Mouse (Mus musculus): ENCODE measurements around the gene Syt7.

The Syt7 gene

DNA sequence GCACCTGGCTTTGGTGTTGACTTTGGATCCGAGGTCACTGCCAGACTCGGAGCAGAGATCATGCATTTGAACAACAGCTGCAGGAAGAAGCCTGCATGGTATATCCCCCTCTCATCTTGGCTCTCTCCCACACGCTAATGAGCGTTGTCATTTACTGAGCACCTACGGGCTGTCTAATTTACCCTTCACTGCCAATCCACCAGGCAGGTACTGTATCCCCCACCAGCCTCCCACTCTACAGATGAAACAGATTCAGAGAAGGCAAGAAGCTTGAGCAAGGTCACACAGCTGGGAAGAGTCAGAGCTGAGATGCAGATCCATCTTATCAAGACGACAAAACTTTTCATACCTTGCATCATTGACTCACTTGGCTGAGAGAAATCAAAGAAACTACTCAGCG is 72.7 kb downstream of the Syt7 start:
- no peak for DNase-seq

DNA sequence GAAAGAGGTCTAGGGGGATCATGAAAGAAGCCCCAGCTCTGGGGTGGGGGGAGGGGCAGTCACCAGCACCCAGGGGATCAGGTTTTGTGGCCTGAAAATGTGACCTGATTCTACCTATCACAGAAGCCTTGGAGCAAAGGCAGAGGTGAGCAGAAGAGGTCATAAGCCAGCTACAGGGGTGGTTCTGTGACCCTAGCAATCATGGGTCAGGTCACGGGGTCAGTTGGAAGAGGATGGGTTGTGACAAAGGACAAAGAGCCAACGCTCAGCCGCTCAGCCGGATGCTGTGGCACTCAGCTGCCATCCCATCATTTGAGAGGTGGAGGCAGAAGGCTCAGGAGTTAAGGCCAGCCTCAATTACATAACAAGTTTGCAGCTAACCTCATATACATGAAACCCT is 75.5 kb downstream of the Syt7 start:
- no peak for DNase-seq

DNA sequence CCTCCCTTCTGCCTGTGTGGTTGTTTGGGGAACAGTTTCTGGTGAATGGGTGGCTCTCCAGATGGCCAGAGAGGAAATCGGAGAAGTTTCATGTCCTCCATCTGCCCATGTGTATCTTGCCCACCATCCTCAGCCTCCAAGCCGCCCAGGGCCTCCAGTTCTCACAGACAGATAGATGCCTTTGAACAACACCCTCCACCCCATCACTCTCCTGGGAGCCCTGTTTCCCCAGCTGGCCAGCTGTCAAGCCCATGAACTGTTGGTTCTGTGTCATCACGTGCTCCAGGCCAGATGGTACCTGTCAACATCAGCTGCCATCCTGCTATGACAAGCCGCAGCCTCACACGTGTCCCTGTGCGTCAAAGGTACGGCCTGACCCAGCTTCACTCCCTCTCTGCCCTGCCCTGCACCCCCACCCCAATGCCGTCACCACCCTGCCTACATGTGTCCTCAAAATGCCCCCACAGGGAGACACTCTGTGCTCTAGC is 80.3 kb downstream of the Syt7 start:
- DNase-seq: no peak

DNA sequence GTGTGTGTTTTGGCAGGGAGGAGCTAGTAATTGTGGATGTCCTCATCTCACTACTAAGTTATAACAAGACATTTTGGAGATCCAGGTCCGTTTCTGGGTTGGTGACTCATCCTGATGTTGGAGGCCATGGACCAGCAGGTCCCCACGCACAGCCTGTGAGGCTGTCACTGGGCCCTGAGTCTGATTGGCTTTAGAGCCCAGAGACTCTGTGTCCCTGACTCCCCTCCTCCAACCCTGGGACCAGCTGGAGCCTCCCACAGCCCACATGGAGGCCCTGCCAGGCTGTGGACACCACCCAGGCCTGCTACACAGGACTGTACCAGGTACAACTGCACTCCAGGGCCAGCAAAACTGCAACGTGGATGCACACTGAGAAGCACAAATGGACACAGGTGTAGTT is 84.1 kb downstream of the Syt7 start:
- DNase-seq: no peak

DNA sequence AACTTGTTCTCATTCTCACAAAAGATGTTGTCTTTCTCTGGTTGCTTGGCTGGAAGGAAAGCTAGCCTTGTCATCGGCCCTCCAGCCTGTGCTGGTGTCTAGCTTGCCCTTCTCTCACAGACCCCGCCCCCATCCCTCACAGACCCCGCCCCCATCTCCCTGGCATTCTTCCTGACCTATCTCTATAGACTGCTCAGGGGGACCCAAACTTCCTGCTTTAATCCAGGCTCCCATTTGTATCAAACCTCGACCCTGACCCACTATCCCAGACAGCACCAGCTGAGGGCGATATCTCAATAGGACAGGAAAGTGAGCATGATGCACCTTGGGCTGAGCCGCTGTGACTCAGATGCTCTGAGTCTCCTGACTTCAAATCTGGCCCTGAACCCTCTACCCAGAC is 84.9 kb downstream of the Syt7 start:
- DNase-seq: no peak

DNA sequence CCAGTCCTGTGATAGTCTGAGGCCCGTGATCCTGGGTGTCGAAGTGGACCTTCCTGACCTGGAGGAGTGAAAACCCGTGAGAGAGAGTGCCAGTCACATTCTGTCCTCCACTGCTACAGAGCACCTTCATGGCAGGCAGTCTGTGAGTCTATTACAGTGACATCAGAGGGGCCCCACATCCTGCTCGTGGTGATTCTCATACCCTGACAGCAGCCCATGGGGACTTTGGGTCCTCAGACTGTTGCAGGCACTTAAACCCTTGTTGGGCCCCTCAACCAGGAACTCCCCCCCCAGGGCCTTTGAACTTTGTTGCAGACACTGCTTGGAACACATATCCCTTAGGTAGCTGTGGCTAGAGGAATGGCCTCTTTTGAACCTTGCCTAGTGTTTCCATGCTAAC is 90.7 kb downstream of the Syt7 start:
- no peak for DNase-seq

DNA sequence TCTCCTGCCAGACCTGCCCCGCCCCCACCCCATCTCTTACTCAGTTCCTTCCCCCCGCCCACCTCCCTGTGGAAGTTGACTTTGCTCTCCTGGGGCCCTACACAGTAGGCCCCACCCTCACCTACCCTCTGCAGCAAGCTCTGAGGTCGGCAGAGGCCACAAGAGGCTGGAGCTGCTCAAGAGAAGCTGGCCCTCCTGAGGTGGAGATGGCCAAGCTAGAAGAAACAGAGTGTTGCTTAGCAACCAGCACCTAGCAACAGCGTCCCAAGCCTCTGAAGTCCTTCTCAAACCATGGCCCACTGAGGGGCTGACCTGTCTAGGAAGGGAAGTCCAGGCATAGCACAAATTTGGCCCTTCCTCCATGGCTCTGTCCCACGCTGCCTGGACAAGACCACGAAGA is 93.8 kb downstream of the Syt7 start, which contains the start of gene Ppp1r32:
TSS of gene Ppp1r32 (minus strand) at position 226 of the 400 bp plus-strand sequence.
- no peak for DNase-seq

DNA sequence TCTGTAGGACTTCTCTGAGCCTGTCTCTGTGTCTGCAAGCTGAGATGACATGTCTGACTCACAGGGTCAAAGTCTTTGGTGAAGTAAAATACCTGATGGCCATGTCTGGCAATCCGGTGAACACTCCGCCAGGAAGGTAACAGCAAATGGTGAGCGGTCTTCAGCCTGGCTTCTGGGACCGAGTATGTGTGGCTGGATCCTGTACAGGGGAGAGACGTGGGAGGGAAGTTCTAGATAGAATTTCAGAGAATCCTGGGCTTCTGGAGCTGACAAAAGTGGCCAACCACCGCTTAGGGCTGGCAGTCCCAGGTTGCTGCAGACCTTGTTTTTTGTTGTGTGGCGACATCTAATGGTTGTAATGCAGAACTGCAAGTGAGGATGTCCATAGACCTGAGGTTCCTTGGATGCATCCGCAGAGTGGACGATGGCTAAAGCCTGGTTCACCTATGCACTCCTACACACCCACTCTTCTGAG is 97.4 kb downstream of the Syt7 start:
- peak; percentile 80 for DNase-seq

DNA sequence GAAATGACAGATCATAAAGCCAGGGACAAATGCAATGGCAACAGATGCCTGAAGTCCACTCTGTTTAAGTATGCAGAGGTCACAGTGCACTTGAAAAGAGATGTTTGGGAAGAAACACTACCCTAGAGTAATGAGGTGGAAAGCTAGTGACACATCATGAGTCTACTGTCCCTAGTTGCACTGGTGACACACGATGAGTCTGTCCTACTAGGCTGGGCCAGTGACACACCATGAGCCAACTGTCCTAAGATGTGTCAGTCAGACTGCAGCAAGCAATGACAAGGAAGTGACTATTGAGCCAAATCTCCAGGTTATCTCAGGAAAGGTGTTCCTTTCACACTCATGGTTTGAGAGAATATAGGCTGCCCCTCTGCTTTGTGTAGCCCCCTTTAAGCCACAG is 106.8 kb downstream of the Syt7 start:
- no peak for DNase-seq

DNA sequence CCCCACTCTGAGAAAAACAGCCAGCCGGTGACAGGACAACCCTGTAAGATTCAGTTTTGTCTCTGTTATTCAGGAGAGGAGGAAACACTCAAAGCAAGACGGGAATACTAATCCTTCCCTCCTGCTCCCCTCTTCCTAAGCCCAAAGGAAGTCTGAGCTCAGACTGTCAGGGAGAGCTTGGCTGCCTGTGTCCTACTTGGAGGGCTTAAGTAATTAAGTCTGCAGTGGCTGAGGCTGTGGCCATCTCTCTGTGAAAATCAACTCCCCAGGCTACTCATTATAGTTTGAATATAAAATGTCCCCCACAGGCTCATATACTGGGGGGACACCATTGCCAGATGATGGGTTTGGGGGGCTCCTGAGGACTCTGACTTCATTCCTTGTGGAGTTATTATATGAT is 108.1 kb downstream of the Syt7 start:
- no peak for DNase-seq

DNA sequence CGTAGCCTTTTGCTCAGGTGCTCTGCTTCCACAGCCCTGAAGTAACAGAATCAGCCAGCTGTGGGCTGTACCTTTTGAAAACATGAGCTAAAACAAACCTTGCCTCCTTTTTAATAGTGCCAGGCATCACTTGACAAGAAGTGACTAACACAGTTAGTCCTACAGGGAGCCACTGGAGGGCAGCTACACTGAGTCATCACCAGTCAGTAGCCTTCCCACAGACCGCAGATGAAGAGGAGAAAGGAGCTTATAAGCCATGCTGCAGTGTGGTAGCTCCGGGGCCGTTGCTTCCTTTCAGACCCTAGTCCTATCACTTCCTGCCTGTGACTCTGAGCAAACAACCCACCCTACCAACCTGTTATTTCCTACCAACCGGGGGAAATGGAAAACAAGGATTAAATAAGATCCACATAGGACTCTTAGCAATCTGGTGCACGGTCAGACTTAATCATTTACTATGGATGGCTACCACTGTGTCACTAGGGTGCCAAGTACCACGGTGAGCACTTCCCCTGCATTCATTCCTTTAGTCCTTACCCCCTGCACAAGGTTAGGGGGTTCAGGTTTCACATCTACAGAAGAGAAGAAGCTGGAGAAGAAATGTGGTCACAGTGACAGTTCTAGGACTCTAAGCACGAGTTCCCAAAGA is 108.7 kb downstream of the Syt7 start:
- no peak for DNase-seq

DNA sequence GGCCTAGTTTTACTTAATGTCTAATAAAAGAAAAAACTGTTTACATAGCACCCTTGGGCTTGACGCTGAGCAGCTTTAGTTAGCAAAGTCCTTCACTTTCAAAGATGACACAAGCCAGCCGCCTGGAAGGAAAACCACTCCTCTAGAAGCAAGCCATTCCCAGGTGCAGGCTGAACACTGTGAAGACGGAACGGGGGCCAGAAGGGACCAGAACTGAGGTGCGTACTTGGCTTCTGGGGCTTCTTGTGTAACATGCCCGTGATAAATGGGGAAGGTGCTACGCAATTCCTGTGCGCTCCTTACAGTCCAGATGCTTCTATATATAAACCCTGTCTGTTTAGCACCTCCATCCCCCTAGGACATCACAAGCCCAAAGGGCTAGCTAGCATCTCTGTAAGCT is 111.7 kb downstream of the Syt7 start:
- no peak for DNase-seq

DNA sequence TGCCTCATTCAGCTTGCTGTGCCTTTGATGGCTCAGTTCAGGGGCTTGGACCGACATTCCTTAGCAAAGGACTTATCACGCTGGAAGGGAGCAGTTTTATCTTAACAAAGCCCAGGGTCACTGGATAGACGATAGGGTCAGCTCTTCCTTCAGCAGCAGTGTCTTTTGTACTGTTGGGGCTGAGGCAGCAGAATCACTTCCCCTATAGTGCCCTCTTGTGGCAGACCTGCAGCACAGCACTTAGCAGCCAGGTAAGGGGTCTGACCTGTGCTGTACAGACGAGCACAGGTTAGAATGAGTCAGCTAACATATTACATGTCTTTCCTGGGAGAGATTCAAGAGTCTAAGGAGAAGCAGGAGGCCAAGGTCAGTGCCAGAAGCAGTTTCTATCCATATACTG is 113.7 kb downstream of the Syt7 start:
- peak; percentile 42 for DNase-seq
